Mouse (Mus musculus) spleen, postnatal 10 days (tissue): ENCODE measurements around the gene Znrd1.

Experiments
- DNase-seq, 2 experiments: peaks; one replicate each; pipeline ENCODE4 v3.0.0; 2021 to 2022; ENCODE audit warnings: low spot score in 2 of 2

Gene Znrd1

DNA sequence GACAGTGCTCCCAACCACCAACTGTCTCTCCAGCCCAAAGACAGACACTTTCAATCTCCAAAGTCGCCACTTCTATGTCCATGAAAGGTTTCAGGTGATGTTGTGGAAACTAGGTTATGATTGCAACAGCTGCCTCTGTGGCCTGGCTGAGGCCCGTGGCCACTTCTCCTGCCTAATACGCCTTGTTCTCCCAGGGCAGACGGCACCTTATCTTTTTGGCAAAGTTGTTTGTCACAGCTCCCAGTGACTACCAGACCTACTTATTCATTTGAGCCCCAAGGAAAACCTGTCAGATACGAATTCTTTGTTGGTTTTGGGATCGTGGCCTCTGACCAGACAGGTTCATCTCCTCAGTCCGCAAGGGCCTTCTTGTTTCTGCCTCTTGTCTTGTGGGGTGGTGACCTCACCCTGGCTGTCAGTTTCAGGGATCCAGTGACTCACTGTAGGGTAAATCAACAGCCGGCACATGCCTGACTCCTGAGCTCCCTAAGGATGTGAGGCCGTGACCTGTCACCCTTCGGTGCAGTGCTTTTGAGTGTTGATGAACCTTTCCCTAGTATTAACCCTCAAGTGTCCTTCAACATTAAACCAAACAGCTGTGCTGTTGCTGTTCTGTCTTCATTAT is 30.8 kb downstream of the Znrd1 start:
- DNase-seq = no peak

DNA sequence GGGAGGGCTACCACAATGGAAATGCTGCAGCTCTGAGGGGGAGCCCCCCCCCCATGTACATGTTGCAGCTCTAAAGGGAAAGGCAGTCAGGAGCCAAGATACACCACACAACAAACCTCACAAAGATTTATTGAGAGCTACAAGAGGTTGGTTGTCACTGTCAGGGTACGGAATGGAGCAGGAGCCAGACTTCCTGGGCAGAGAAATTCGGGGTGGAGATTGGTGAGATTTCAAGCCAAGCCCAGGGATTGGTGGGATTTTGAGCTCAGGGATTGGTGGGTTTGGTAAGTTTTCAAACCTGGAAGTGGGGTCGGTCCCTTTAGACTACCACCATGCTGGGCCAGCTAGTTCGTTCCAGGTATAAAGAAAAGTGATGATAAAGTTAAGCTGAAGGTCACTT is 34.9 kb downstream of the Znrd1 start:
- no peak for DNase-seq

DNA sequence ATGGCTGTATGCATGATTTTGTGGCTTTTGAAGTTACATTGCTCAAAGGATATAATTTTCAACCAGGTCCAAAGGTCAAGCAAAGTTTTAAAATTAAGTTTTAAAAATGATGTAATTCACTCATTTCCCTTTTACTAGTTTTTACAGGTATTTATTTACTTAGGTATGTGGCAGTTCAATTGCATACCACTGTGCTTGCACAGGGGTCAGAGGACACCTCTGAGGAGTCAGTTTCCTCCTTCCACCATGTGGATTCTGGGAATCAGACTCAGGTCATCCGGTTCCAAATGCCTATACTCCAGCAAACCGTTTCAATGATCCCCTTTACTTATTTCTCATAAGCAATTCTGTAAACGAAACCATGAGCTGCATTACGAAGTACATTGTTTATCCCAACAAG is 35.6 kb downstream of the Znrd1 start:
- no peak for DNase-seq

DNA sequence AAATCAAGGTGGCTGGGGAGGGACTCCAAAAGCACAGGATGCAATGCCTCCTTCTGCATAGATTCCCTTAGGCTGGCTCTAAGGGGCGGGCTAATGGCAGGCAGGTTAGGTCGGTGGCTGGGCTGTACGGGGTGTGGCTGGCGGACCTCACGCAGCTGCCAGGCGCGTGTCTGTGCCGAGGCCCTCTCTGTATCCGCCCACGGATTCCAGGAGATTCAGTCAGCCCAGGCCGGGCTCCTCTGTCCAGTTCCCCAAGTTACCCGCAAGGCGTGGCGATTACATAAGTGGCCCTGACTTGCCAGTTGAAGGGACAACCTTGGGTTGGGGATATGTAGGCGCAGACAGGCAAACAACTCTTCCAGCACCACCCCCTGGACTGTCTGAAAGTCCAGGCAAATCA is 38.1 kb downstream of the Znrd1 start:
- DNase-seq = no peak

DNA sequence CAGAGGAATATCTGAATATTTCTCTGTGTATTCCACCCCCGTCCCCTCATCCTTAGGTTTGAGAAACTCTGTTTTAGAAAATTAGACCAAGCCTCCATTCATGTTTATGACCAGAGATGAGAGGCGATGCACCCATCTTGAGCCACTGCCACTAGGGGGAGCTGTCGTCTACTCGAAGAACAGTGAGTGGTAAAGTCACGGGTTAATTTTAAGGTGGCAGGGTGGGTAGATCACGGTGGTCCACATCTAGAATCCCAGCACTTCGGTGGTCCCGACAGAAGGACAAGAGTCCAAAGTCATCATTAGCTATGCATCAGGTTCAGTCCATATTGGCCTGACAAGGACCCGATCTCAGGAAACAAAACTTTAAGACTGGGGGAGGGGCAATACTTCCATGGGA is 43.3 kb downstream of the Znrd1 start:
- DNase-seq = peak; percentile 50 to 82

DNA sequence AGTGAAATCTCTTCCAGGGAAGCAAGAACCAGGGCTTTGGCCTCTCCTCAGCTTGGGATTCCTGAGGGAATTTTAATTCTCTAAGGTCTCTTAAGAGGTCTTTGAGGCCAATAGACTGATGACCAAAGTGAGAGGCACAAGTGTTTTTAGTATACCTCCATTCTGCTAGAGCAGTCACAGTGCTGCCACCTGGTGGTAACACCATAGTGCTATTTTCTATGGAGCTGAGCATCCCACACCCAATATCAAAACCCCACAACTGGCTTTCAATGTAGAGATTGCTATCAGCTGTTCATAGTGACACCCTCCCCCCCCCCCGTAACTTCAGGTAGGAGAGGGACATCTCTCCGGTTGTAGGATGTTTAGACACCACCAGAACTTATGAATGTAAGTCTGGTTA is 44.3 kb downstream of the Znrd1 start:
- peak; percentile 66 to 88 for DNase-seq

DNA sequence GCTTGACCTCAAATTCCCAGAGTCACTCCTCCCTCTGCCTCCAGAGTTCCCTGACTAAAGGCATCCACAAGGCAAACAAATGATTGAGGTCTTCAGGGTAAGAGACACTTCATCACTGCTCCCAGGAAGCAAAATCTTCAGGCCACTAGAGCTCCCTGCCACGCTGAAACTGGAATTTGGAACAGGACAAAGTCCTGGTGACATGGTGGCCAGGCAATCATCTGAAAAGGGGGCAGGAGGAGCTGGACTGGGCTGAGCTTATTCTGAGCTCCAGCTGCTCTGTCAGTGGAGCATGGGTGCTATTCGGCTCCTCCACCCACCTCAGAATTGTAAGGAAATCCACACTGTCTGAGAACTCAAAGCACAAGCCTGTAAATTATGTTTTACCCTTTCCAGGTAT is 46.3 kb downstream of the Znrd1 start:
- no peak for DNase-seq

DNA sequence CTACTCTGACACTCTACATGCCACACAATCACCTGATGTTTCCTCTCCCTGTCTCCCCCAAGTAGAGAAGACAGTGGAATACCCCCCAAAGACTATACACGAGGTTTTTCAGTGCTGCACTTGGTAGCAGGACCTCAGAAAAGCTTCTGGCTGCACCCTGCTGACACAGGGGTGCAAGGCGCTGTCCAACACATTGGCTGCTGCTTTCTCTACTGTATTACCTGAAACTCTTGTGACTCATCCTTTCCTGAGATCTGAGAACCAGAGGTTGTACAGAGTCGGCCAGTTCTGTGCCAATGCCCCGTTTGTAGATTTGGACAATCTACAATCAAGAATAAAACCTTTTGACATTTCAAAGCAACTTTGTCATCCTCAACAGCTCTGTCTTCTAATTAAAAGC is 48.6 kb downstream of the Znrd1 start:
- DNase-seq = no peak

DNA sequence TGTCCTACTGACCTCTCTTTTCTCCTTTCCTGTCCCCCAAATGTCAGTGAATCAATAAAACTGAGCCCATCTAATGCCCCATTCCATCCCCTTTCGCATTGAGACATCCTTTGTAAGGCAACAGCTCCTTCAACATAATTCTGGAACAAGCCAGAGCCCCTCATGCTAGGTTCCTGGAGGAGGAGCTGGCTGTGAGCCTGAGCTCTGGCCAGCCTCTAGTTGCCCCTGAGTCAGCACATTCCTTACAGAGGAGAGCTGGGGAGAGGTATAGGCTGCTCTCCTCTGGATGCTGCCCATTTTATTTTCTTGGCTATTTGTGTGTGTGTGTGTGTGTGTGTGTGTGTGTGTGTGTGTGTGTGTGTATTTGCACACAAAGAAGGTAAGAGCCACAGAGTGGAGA is 50.1 kb downstream of the Znrd1 start:
- no peak for DNase-seq
